Mouse (Mus musculus): ENCODE data around the gene 2410004P03Rik. TPM values are rescaled to one million over a fixed set of nuclear protein-coding genes. Genes with fewer than 3 reads are reported as not detected.
A peak's percentile ranks its signal among the peaks of the same experiment; 100 is the strongest.
"Not testable (repeated sequence)": the region's sequence is repeated elsewhere in the genome, so short reads cannot be mapped to it uniquely, and the experiment has no call there.

Gene 2410004P03Rik
- total RNA-seq, 2 experiments from 2014 or later: not detected

- DNase-seq (ENCODE audit: low spot score in 2 of 2): no peak
These were observed 10.6 kb upstream of the 2410004P03Rik start for GRCm38 (mm10) chr12:17022145-17022544.

GRCm38 (mm10) chr12:17021125-17021524, 9.6 kb upstream of the 2410004P03Rik start:
- DNase-seq (ENCODE audit: low spot score in 2 of 2): not testable (repeated sequence)

- peak; percentile 59 to 73 for DNase-seq (ENCODE audit: low spot score in 2 of 2)
These were observed 6.9 kb upstream of the 2410004P03Rik start for GRCm38 (mm10) chr12:17018468-17018867.

GRCm38 (mm10) chr12:17015711-17016110, 4.2 kb upstream of the 2410004P03Rik start:
- DNase-seq (ENCODE audit: low spot score in 2 of 2): no peak

GRCm38 (mm10) chr12:17012067-17012899, 756 bp upstream of the 2410004P03Rik start:
- DNase-seq (ENCODE audit: low spot score in 2 of 2): no peak

GRCm38 (mm10) chr12:17009466-17009865, 2.1 kb downstream of the 2410004P03Rik start:
- no peak for DNase-seq (ENCODE audit: low spot score in 2 of 2)

GRCm38 (mm10) chr12:17001211-17001610, 10.3 kb downstream of the 2410004P03Rik start:
- no peak for DNase-seq (ENCODE audit: low spot score in 2 of 2)

GRCm38 (mm10) chr12:17000628-17001027, 10.9 kb downstream of the 2410004P03Rik start:
- no peak for DNase-seq (ENCODE audit: low spot score in 2 of 2)

- DNase-seq (ENCODE audit: low spot score in 2 of 2): peak; percentile 83 to 86
These were observed 11.6 kb downstream of the 2410004P03Rik start, which contains the start of gene Pqlc3 for GRCm38 (mm10) chr12:16999739-17000497. TSS of gene Pqlc3 (minus strand) at chr12:17000408.

GRCm38 (mm10) chr12:16999146-16999545, 12.4 kb downstream of the 2410004P03Rik start:
- no peak for DNase-seq (ENCODE audit: low spot score in 2 of 2)

- DNase-seq (ENCODE audit: low spot score in 2 of 2): peak in 1 of 2 experiments; percentile 15
These were observed 14.6 kb downstream of the 2410004P03Rik start for GRCm38 (mm10) chr12:16996886-16997462.

- no peak for DNase-seq (ENCODE audit: low spot score in 2 of 2)
These were observed 15.2 kb downstream of the 2410004P03Rik start for GRCm38 (mm10) chr12:16996281-16996680.

GRCm38 (mm10) chr12:16994291-16994690, 17.2 kb downstream of the 2410004P03Rik start:
- DNase-seq (ENCODE audit: low spot score in 2 of 2): peak in 1 of 2 experiments; percentile 11

- no peak for DNase-seq (ENCODE audit: low spot score in 2 of 2)
These were observed 19.2 kb downstream of the 2410004P03Rik start for GRCm38 (mm10) chr12:16992355-16992754.

GRCm38 (mm10) chr12:16991376-16991775, 20.2 kb downstream of the 2410004P03Rik start:
- no peak for DNase-seq (ENCODE audit: low spot score in 2 of 2)

- no peak for DNase-seq (ENCODE audit: low spot score in 2 of 2)
These were observed 25.7 kb downstream of the 2410004P03Rik start for GRCm38 (mm10) chr12:16985778-16986177.

GRCm38 (mm10) chr12:16977120-16977519, 34.4 kb downstream of the 2410004P03Rik start:
- DNase-seq (ENCODE audit: low spot score in 2 of 2): no peak

- DNase-seq (ENCODE audit: low spot score in 2 of 2): no peak
These were observed 44.7 kb downstream of the 2410004P03Rik start for GRCm38 (mm10) chr12:16966811-16967210.

GRCm38 (mm10) chr12:16963354-16963753, 48.2 kb downstream of the 2410004P03Rik start:
- DNase-seq (ENCODE audit: low spot score in 2 of 2): no peak

- DNase-seq (ENCODE audit: low spot score in 2 of 2): no peak
These were observed 52.7 kb downstream of the 2410004P03Rik start for GRCm38 (mm10) chr12:16958851-16959250.
